Mouse (Mus musculus): ENCODE data around the gene Dlg1.

Dlg1 gene

GRCm38 (mm10) chr16:31663379-31664286 is at the start of gene Dlg1:
TSS of gene Dlg1 (plus strand) at chr16:31663443.
- DNase-seq (ENCODE audit: low spot score in 2 of 2): peak; percentile 71 to 78

- DNase-seq (ENCODE audit: low spot score in 2 of 2): no peak
These were observed 46.9 kb upstream of the Dlg1 start for GRCm38 (mm10) chr16:31616382-31616781.

GRCm38 (mm10) chr16:31617128-31617527 is 46.1 kb upstream of the Dlg1 start:
- no peak for DNase-seq (ENCODE audit: low spot score in 2 of 2)

- DNase-seq (ENCODE audit: low spot score in 2 of 2): no peak
These were observed 45.3 kb upstream of the Dlg1 start for GRCm38 (mm10) chr16:31617823-31618371.

- DNase-seq (ENCODE audit: low spot score in 2 of 2): no peak
These were observed 44.6 kb upstream of the Dlg1 start for GRCm38 (mm10) chr16:31618671-31619070.

- DNase-seq (ENCODE audit: low spot score in 2 of 2): no peak
These were observed 43.4 kb upstream of the Dlg1 start for GRCm38 (mm10) chr16:31619675-31620335.

GRCm38 (mm10) chr16:31622356-31622755 is 40.9 kb upstream of the Dlg1 start:
- DNase-seq (ENCODE audit: low spot score in 2 of 2): no peak

GRCm38 (mm10) chr16:31623136-31623535 is 40.1 kb upstream of the Dlg1 start:
- DNase-seq (ENCODE audit: low spot score in 2 of 2): no peak

- no peak for DNase-seq (ENCODE audit: low spot score in 2 of 2)
These were observed 38.5 kb upstream of the Dlg1 start for GRCm38 (mm10) chr16:31624749-31625148.

GRCm38 (mm10) chr16:31626331-31626730 is 36.9 kb upstream of the Dlg1 start:
- no peak for DNase-seq (ENCODE audit: low spot score in 2 of 2)

- no peak for DNase-seq (ENCODE audit: low spot score in 2 of 2)
These were observed 32.9 kb upstream of the Dlg1 start for GRCm38 (mm10) chr16:31630381-31630780.

GRCm38 (mm10) chr16:31631046-31631445 is 32.2 kb upstream of the Dlg1 start:
- no peak for DNase-seq (ENCODE audit: low spot score in 2 of 2)

- no peak for DNase-seq (ENCODE audit: low spot score in 2 of 2)
These were observed 28.9 kb upstream of the Dlg1 start for GRCm38 (mm10) chr16:31634371-31634770.

- DNase-seq (ENCODE audit: low spot score in 2 of 2): no peak
These were observed 24.9 kb upstream of the Dlg1 start for GRCm38 (mm10) chr16:31638393-31638792.

- no peak for DNase-seq (ENCODE audit: low spot score in 2 of 2)
These were observed 23.3 kb upstream of the Dlg1 start for GRCm38 (mm10) chr16:31639946-31640345.

GRCm38 (mm10) chr16:31641776-31642175 is 21.5 kb upstream of the Dlg1 start:
- no peak for DNase-seq (ENCODE audit: low spot score in 2 of 2)

- no peak for DNase-seq (ENCODE audit: low spot score in 2 of 2)
These were observed 16.0 kb upstream of the Dlg1 start for GRCm38 (mm10) chr16:31647221-31647620.

- DNase-seq (ENCODE audit: low spot score in 2 of 2): no peak
These were observed 12.5 kb upstream of the Dlg1 start for GRCm38 (mm10) chr16:31650788-31651187.

GRCm38 (mm10) chr16:31651541-31651940 is 11.7 kb upstream of the Dlg1 start:
- no peak for DNase-seq (ENCODE audit: low spot score in 2 of 2)

GRCm38 (mm10) chr16:31652115-31652843 is 11.0 kb upstream of the Dlg1 start:
- DNase-seq (ENCODE audit: low spot score in 2 of 2): no peak

GRCm38 (mm10) chr16:31653616-31654015 is 9.6 kb upstream of the Dlg1 start:
- DNase-seq (ENCODE audit: low spot score in 2 of 2): no peak

GRCm38 (mm10) chr16:31654021-31654420 is 9.2 kb upstream of the Dlg1 start:
- DNase-seq (ENCODE audit: low spot score in 2 of 2): no peak
